Mouse (Mus musculus) induced T-regulatory cell, adult 2 months (primary cell): ENCODE data around the gene Sfswap.
A peak's percentile ranks its signal among the peaks of the same experiment; 100 is the strongest.
"Not testable (repeated sequence)": the region's sequence is repeated elsewhere in the genome, so short reads cannot be mapped to it uniquely, and the experiment has no call there.

Experiments
- DNase-seq: peaks from one replicate; pipeline ENCODE4 v3.0.0-alpha.2; 2012; ENCODE audit warnings: low read depth

The Sfswap gene

DNA sequence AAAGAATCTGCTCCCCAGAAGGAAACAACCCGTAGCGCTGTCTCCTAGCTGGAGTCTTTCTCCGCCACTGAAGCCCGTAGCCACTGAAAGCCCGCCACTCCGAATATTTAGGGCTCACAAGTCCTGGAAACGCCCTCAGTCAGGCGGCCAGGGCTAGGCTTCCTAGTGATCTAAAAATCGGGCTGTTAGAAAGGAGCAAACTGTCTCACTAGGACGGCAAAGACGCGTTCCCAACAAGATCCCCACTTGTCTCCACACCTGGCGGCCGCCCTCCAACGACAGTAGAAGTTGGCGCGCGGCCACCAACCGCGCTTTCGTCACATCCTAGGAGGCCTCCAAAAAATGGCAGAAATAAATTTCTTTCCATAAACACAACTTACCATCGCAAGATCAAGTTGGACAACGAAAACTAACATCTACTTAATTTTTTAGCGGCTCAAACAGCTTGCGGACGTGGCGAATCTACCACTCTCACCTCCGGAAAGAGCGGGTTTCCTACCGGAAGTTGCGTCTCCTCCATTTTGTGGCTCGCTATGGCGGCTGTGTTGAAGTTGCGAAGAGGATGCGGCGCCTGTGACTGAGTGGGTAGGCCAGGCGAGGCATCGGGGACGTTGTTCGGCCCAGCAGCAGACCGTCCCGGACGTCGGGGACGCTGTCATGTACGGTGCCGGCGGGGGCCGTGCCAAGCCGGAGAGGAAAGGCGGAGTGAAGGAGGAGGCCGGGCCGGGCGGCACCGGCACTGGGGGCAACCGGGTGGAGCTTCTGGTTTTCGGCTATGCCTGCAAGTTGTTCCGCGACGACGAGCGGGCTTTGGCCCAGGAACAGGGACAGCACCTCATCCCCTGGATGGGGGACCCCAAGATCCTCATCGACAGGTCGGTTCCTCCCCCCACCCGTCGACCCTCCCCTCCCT, at the start of gene Sfswap:
TSS of gene Sfswap (plus strand) at position 500 of the 913 bp plus-strand sequence.
- DNase-seq: peak; percentile 94

- no peak for DNase-seq
These were observed 48.5 kb upstream of the Sfswap start for GRCm38 (mm10) chr5:129452561-129452960.

GRCm38 (mm10) chr5:129454802-129455528, 46.1 kb upstream of the Sfswap start:
- DNase-seq: peak; percentile 7

GRCm38 (mm10) chr5:129455529-129455896, 45.5 kb upstream of the Sfswap start:
- DNase-seq: peak; percentile 1

GRCm38 (mm10) chr5:129456579-129457140, 44.4 kb upstream of the Sfswap start:
- DNase-seq: peak; percentile 1

- no peak for DNase-seq
These were observed 42.9 kb upstream of the Sfswap start for GRCm38 (mm10) chr5:129458109-129458508.

DNA sequence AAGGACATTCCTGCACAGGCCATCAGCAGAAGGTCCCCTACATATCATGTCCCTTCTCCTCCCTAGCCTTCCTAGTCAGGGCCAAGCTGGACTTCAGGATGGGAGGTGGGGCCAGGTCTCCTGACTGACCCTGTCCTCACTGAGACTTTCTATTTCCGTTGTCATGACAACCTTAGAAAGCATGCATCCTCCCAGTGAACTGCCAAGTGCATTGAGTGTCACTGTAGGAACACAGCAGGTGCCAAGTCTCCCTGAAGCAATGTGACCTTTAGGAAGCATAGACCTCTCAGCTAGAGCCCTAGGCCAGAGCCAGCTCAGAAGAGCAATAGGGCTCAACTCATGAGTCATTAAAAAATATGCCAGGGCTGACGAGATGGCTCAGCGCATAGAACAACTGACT, 42.5 kb upstream of the Sfswap start:
- no peak for DNase-seq

- no peak for DNase-seq
These were observed 40.1 kb upstream of the Sfswap start for GRCm38 (mm10) chr5:129460798-129461476.

DNA sequence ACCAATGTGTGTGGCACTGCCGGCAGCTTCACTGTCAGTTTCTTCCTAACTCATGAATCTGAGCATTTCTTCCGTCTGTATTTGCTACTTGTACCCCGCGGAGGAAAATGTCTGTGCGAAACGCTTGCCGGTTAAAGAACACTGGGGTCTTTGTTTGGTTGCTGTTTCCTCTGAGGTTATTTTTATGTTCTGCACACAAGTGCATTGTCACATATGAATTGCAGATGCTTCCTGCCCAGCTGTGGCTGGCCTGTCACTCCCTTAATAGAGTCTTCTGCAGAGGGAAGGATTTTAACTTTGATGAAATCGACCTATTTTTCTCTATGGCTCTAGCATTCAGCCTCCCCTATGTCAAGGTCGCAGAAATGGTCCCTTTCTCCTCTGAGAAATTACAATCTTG, 37.4 kb upstream of the Sfswap start:
- not testable (repeated sequence) for DNase-seq

DNA sequence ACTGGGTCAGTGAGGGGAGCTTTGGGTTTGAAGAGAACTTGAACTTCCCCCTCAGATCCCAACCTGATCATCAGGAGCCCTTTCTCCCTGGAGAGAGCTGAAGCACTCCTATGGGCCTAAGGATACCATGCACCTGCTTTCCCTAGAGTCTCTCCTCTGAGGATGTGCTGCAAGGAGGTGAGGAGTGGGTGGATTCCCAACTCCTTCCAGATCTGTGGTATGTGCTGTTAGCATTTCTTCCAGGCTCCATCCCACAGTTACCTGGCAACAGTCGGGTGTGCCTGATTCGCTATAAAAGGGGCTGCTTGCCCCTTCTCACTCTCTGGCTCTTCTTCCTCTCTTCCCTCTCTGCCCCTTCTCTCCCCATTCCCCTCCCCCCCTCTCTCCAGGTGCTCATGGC, 35.2 kb upstream of the Sfswap start:
- no peak for DNase-seq

DNA sequence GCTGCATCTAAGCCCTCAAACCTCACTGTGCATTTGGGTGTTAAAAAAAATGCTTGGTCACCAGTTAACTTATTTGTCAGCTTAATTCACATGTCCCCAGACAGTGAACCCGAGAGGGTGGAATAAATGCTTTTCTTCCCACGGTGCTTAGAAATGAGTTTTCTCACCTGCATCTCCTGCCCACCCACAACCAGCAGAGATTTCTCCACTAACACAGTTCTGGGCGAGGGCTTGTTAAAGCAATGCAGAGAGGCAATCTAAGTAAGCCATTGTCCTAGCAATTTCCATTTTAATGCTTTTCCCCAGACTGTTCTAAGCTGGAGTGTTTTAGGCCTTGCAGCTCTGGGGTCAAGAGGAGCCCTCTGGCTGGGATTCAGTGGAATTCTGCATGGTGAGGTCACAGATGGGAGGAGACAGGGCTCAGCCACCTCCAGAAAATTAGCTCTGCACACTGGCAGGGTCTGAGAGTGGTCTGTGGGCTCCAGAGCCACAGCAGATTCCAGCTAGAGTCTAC, 25.4 kb upstream of the Sfswap start:
- DNase-seq: no peak

DNA sequence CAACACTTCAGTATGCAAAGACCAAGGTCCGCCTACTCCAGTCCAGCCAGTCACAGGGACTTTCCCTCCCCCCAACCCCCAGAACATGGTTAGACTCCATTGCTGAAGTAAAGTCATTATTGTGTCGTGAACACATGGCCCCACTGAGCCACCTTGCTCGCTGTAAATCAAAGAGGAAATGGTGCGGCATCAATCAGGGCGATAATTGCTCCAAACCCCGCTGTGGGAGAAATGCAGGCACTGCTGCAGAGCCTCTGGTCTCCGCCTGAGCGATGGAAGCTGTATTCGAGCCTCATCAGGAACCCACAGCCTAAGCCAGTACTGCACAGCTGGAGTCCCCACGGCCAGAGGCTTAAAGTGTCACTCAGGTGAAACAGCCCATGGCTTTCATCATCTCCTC, 11.1 kb upstream of the Sfswap start:
- no peak for DNase-seq

- DNase-seq: peak; percentile 48
These were observed 650 bp downstream of the Sfswap start for GRCm38 (mm10) chr5:129501671-129502070.

GRCm38 (mm10) chr5:129506886-129507285, 5.9 kb downstream of the Sfswap start:
- no peak for DNase-seq

- DNase-seq: no peak
These were observed 17.2 kb downstream of the Sfswap start for GRCm38 (mm10) chr5:129518180-129518579.

- DNase-seq: no peak
These were observed 17.8 kb downstream of the Sfswap start for GRCm38 (mm10) chr5:129518786-129519185.

DNA sequence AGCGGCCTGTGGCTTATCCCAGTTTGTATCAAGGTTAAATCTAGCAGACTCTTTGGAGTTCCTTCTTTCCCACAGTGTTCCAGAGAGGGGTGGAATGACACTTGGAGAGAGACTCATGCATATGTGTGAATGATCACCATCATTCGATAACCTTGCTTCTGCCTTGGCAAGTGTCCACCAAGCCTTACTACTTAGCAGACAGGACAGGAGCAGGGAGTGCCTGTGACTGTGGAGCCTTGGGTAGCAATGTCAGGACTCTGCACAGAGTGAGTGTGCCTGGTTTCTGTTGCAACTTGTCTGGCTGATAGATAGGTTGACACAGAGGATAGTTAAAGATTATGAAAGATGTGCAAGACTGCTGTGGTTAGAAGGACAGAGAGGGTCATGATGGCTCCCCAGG, 18.6 kb downstream of the Sfswap start:
- no peak for DNase-seq

GRCm38 (mm10) chr5:129521501-129521900, 20.5 kb downstream of the Sfswap start:
- DNase-seq: no peak

- DNase-seq: no peak
These were observed 20.9 kb downstream of the Sfswap start for GRCm38 (mm10) chr5:129521913-129522312.

DNA sequence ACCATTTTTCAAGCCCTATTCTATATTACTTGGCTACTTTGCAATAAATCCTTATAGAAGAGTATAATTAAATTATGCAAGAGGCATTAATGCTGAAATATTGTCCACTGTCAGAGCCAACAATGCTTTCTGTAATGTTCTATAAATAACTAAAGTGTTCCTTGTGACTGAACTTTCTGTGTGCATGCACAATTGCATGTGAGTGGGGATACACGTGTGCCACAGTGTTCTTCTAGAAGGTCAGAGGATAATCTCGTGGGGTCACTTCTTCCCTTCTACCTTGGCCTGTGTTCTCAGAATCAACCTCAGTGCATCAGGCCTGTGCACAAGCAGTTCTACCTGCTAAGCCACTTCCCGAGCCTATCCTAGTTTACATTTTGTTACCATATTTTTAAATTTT, 22.1 kb downstream of the Sfswap start:
- DNase-seq: no peak

DNA sequence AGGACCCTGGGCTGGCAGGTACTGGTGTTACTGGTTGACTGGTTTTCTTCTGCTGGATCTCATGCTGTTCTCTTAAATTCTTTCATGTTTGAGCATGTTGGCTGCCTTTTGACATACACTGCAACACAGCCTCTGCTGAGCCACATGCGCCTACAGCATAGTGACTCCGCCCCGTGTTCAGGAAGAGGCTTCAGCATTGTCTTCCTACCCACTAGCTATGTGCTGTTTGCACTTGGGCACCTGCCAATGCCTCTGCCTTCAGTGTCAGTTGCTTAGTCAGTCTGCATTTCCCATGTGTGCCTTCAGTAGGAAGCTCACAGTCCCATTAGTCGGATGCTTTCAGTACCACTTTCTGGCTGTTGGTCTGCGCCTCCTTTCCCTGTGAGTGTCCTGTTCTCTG, 23.7 kb downstream of the Sfswap start:
- DNase-seq: no peak

- no peak for DNase-seq
These were observed 26.1 kb downstream of the Sfswap start for GRCm38 (mm10) chr5:129527162-129527561.
